Mouse (Mus musculus) cerebellum, adult 2 months (tissue): ENCODE data around the gene Rbpj.

Source experiments
- CTCF ChIP-seq: fragments of 200-500 bp; IDR thresholded peaks from 2 replicates; pipeline ENCODE4 v1.5.1; 2011; ENCODE audit warnings: low read depth, mild to moderate bottlenecking, control low read depth, low read length, moderate library complexity, borderline replicate concordance; ENCODE audit not compliant: insufficient read depth
- POLR2A ChIP-seq: fragments of 200-500 bp; IDR thresholded peaks from 2 replicates; pipeline ENCODE4 v1.6.1; 2011; ENCODE audit warnings: low read length, control low read depth, borderline replicate concordance; ENCODE audit not compliant: insufficient read depth

DNA sequence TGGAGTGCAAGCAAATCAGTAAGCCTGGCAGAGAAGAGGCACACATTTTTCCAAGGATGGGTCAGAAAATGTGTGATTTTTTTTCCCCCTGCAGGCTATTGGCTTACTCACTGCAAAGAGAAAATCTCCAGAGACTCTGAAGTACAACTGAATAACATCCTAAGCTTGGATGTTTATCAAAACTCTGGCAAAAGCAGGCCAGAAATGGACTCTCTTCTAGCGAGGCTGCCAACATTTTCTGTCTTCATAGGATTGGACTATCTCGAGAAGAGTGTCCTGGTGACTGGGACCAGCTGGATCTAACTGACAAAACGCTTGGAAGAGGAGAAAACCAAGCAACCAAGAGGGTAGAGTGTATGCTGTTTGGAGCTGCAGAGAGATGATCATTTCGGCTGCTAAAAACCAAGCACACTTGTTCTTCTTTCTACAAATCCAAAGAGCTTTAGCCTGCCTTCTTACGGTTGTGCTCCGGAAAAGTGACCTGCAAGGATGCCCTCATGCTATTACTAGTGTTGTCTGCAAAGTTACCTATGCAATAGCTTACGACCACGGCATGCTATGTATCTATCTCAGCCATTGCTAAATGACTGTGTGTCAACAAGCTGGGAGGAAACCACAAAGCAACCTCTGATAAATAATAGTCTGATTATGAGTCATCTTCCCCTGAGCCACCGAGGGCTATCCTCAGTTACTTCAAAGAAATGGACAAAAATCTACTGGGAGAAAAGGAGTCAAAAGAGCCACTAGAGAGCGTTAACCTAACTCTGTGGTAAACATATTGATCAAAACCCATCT lies 36.1 kb upstream of the Rbpj start:
- TF ChIP-seq CTCF (no peak), POLR2A (no peak)
